ENCODE assay signal across 21 mouse cellular contexts in the genomic region with DNA sequence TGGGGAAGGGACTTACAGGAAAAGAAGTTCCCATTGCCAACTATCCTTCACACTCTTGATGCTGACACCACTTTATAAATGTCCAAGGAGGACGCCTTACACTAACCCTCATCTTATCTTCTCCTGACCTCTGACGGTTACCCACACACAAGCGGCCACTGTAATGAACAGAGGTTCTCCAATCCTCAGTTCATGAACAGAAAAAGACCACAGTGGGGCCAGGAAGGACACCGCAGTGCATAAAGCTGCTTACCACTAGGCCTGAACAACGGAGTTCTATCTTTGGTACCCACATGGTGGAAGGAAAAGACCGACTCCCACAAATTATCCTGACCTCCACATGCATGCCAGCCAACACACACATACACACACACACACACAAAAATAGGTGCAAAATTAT. TPM values are rescaled to one million over a fixed set of nuclear protein-coding genes. Genes with fewer than 3 reads are reported as not detected.
A peak's percentile ranks its signal among the peaks of the same experiment; 100 is the strongest.
DNase-seq lines count a peak whose midpoint lies in the region; ATAC-seq and TF ChIP-seq lines count a peak whose summit lies in the region.
"Had no signal": no experiment of that assay in that cellular context is flagged by ENCODE, and none has a peak within 500 bp of the region (broad histone marks: within the 10 kb centered on the region; RNA-seq: fewer than 3 reads in every experiment).

No protein-coding gene starts in this region.

- H3K27me3 ChIP-seq in heart, embryonic 16.5 days (ENCODE audit: control insufficient read depth, insufficient read depth, low read length), result no peaks in the 10 kb centered on the region
- H3K27me3 ChIP-seq in lung, embryonic 16.5 days (ENCODE audit: control insufficient read depth, insufficient read depth, low read depth, low read length), result no peaks in the 10 kb centered on the region
- no peaks in the 10 kb centered on the region for H3K27me3 ChIP-seq in midbrain, embryonic 15.5 days (replicated peaks)
- H3K27me3 ChIP-seq: midbrain, embryonic 13.5 days; neural tube, embryonic 15.5 days had no signal

- no peaks in the 10 kb centered on the region for H3K36me3 ChIP-seq in heart, embryonic 16.5 days (ENCODE audit: control insufficient read depth, insufficient read depth)
- no peaks in the 10 kb centered on the region for H3K36me3 ChIP-seq in lung, embryonic 16.5 days (ENCODE audit: control insufficient read depth, insufficient read depth, low read length)
- no peaks in the 10 kb centered on the region for H3K36me3 ChIP-seq in midbrain, embryonic 15.5 days (replicated peaks)
- H3K36me3 ChIP-seq: midbrain, embryonic 13.5 days; neural tube, embryonic 15.5 days had no signal

- H3K4me2 ChIP-seq in heart, embryonic 16.5 days (ENCODE audit: low read depth, low read length), result no peak overlapping the region
- H3K4me2 ChIP-seq in lung, embryonic 16.5 days (ENCODE audit: low read depth, low read length), result no peak overlapping the region
- H3K4me2 ChIP-seq in midbrain, embryonic 15.5 days, result no peak overlapping the region
- H3K4me2 ChIP-seq: midbrain, embryonic 13.5 days; neural tube, embryonic 15.5 days had no signal

- intact Hi-C loops in gastrocnemius, adult 2 months (cut with DNase I), result no loop called here

- ATAC-seq in heart, embryonic 16.5 days (replicated peaks; ENCODE audit: extremely low read depth, insufficient read depth, low FRiP score), result no peak
- ATAC-seq in lung, embryonic 16.5 days (ENCODE audit: low read depth), result no peak
- no peak for ATAC-seq in midbrain, embryonic 15.5 days (replicated peaks)
- ATAC-seq: forebrain, embryonic 14.5 days; hindbrain, postnatal 0 days; midbrain, embryonic 13.5 days had no signal

- H3K4me3 ChIP-seq in gastrocnemius, adult 2 months, result no peak overlapping the region
- H3K4me3 ChIP-seq in heart, embryonic 16.5 days (ENCODE audit: low read length), result no peak overlapping the region
- H3K4me3 ChIP-seq in lung, embryonic 16.5 days (ENCODE audit: low read length), result no peak overlapping the region
- H3K4me3 ChIP-seq in midbrain, embryonic 15.5 days, result no peak overlapping the region
- H3K4me3 ChIP-seq: erythroblast, embryonic 14.5 days; midbrain, embryonic 13.5 days; myocyte; neural tube, embryonic 15.5 days had no signal

- no peak overlapping the region for H3K9ac ChIP-seq in heart, embryonic 16.5 days (ENCODE audit: low read length)
- H3K9ac ChIP-seq in lung, embryonic 16.5 days (ENCODE audit: low read length), result no peak overlapping the region
- no peak overlapping the region for H3K9ac ChIP-seq in midbrain, embryonic 15.5 days
- H3K9ac ChIP-seq: liver, embryonic 14.5 days; midbrain, embryonic 13.5 days; neural tube, embryonic 15.5 days had no signal

- H3K9me3 ChIP-seq in heart, embryonic 16.5 days (replicated peaks; ENCODE audit: control insufficient read depth, low read length), result no peaks in the 10 kb centered on the region
- no peaks in the 10 kb centered on the region for H3K9me3 ChIP-seq in lung, embryonic 16.5 days (ENCODE audit: control insufficient read depth, low read length)
- H3K9me3 ChIP-seq in midbrain, embryonic 15.5 days, result no peaks in the 10 kb centered on the region
- H3K9me3 ChIP-seq: midbrain, embryonic 13.5 days; neural tube, embryonic 15.5 days had no signal

- WGBS in heart, embryonic 16.5 days, result 27% methylated on average over 6 of the region's 6 CpGs
- 44% methylated on average over 6 of the region's 6 CpGs for WGBS in lung, embryonic 16.5 days
- 94% methylated on average over 6 of the region's 6 CpGs for WGBS in midbrain, embryonic 15.5 days

- no peak for TF ChIP-seq CTCF in gastrocnemius, adult 2 months (IDR thresholded peaks at IDR 0.05)

- no peak for DNase-seq in gastrocnemius, adult 2 months
- DNase-seq in gastrocnemius, postnatal 10 days, result no peak
- DNase-seq in heart, adult 18-20 months, result no peak
- no peak for DNase-seq in lung, postnatal 14 days
- DNase-seq in adrenal gland, postnatal 10 days, result no peak
- DNase-seq: cerebellum, postnatal 10 days; embryo, embryonic 11 days; layer of hippocampus, postnatal 36 days; left cerebral cortex, postnatal 4 days; right cerebral cortex, postnatal 25 days; thymus, postnatal 4 days had no signal

- peaks cover 71% of the 10 kb centered on the region for H3K4me1 ChIP-seq in heart, embryonic 16.5 days (ENCODE audit: control insufficient read depth, insufficient read depth, low read length)
- H3K4me1 ChIP-seq in lung, embryonic 16.5 days (replicated peaks; ENCODE audit: control insufficient read depth, insufficient read depth, low read length), result peaks cover 26% of the 10 kb centered on the region
- H3K4me1 ChIP-seq in midbrain, embryonic 15.5 days, result peaks cover 7% of the 10 kb centered on the region

- peak overlapping the region; percentile 28; the same call in 1 of the 2 replicates for H3K27ac ChIP-seq in gastrocnemius, adult 2 months
- peak overlapping the region; percentile 40 for H3K27ac ChIP-seq in heart, embryonic 16.5 days (ENCODE audit: low read length)
- peak overlapping the region; percentile 34 for H3K27ac ChIP-seq in lung, embryonic 16.5 days (ENCODE audit: low read length)
- no peak overlapping the region for H3K27ac ChIP-seq in midbrain, embryonic 15.5 days
- H3K27ac ChIP-seq: hindbrain, postnatal 0 days; liver, embryonic 14.5 days; midbrain, embryonic 13.5 days; neural tube, embryonic 15.5 days had no signal

RNA-seq across cellular contexts. Expression of gene Gab1, which starts 28.7 kb away (rescaled TPM):
- 10 to 100 TPM; 11.7 to 14.3 TPM for total RNA-seq in gastrocnemius, adult 2 months (2021)
- total RNA-seq in gastrocnemius, postnatal 10 days (2021), result 10 to 100 TPM; 20.0 to 23.0 TPM
- polyA plus RNA-seq in heart, embryonic 16.5 days (2015; fragmentation: Nextera tagmentation; extraction: Ambion mirVana), result 30.4 and 32.3 TPM in 2 replicates
- total RNA-seq in heart, adult 18-20 months (2021), result 10 to 100 TPM; 30.2 to 35.5 TPM
- polyA plus RNA-seq in lung, embryonic 16.5 days (2015; fragmentation: Nextera tagmentation; extraction: Ambion mirVana), result 21.5 and 22.4 TPM in 2 replicates
- 8.6 and 9.3 TPM in 2 replicates for polyA plus RNA-seq in midbrain, embryonic 15.5 days (2015; fragmentation: Nextera tagmentation; extraction: Ambion mirVana)
- 10 to 100 TPM; 18.4 to 24.3 TPM for total RNA-seq in adrenal gland, postnatal 10 days (2021)
